Mouse (Mus musculus) liver, adult (tissue): Measurements from ENCODE around the gene Gm49320.
A peak's percentile ranks its signal among the peaks of the same experiment; 100 is the strongest.

Experiments used
- GATA4 ChIP-seq: IDR thresholded peaks from 2 replicates; pipeline ENCODE4 v1.6.1; 2014; ENCODE audit warnings: mild to moderate bottlenecking, low read length; ENCODE audit not compliant: insufficient replicate concordance

Gm49320 gene

GRCm38 (mm10) chr8:4247951-4248540 lies 9.4 kb downstream of the Gm49320 start, which contains the start of gene Tgfbr3l:
Tgfbr3l (plus strand) TSS chr8:4248214.
- no peak for TF ChIP-seq GATA4

- TF ChIP-seq GATA4 = no peak
Observed at GRCm38 (mm10) chr8:4249213-4249612, 10.5 kb downstream of the Gm49320 start.

GRCm38 (mm10) chr8:4250306-4250970 lies 11.8 kb downstream of the Gm49320 start:
- TF ChIP-seq GATA4 = no peak

- no peak for TF ChIP-seq GATA4
Observed at GRCm38 (mm10) chr8:4252116-4252760, 13.6 kb downstream of the Gm49320 start.

GRCm38 (mm10) chr8:4252934-4253841 lies 14.5 kb downstream of the Gm49320 start, which contains the start of gene Snapc2:
Snapc2 (plus strand) TSS chr8:4253080.
- TF ChIP-seq GATA4 = peak; percentile 12; the same call in 1 of the 2 replicates

GRCm38 (mm10) chr8:4254001-4254400 lies 15.3 kb downstream of the Gm49320 start:
- no peak for TF ChIP-seq GATA4

GRCm38 (mm10) chr8:4256911-4257310 lies 18.2 kb downstream of the Gm49320 start:
- no peak for TF ChIP-seq GATA4

GRCm38 (mm10) chr8:4257350-4257749 lies 18.7 kb downstream of the Gm49320 start:
- TF ChIP-seq GATA4 = no peak

GRCm38 (mm10) chr8:4258233-4258632 lies 19.6 kb downstream of the Gm49320 start:
- TF ChIP-seq GATA4 = no peak

- TF ChIP-seq GATA4 = no peak
Observed at GRCm38 (mm10) chr8:4258678-4259077, 20.0 kb downstream of the Gm49320 start.

GRCm38 (mm10) chr8:4259125-4259804 lies 20.6 kb downstream of the Gm49320 start, which contains the start of gene Ctxn1:
Ctxn1 (minus strand) TSS chr8:4259274.
- TF ChIP-seq GATA4 = no peak

- TF ChIP-seq GATA4 = no peak
Observed at GRCm38 (mm10) chr8:4259805-4260170, 21.1 kb downstream of the Gm49320 start.

GRCm38 (mm10) chr8:4263105-4263791 lies 24.6 kb downstream of the Gm49320 start:
- TF ChIP-seq GATA4 = no peak
